Mouse (Mus musculus): ENCODE data around the gene Prrc2b. TPM values are rescaled to one million over a fixed set of nuclear protein-coding genes. Genes with fewer than 3 reads are reported as not detected.

Prrc2b gene
- polyA plus RNA-seq, 1 experiment from 2014 or later, result 33.6 TPM

- no peak for DNase-seq (ENCODE audit: low spot score)
Measured at GRCm38 (mm10) chr2:32182676-32183296, 31.9 kb downstream of the Prrc2b start.

- no peak for DNase-seq (ENCODE audit: low spot score)
Measured at GRCm38 (mm10) chr2:32187019-32187551, 36.2 kb downstream of the Prrc2b start.

DNA sequence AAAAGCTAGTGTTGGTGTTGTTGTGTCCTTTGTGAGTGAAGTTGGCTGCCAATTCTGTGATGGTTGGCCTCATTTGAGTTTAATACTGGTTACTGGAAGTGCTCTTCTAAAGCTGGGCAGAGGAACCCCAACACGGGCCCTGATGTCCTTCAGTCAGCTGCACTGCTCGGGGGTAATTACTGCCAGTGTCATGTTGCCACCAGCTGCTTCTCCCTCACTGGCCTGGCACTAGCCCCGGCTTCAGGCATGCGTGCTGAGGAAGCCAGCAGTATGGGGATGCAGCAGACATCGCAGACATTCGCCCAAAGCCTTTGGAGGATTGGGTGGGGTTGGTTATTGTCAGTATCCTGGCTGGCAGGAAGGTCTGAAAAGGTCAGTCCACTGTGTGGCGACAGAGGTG, 36.8 kb downstream of the Prrc2b start:
- no peak for DNase-seq (ENCODE audit: low spot score)

DNA sequence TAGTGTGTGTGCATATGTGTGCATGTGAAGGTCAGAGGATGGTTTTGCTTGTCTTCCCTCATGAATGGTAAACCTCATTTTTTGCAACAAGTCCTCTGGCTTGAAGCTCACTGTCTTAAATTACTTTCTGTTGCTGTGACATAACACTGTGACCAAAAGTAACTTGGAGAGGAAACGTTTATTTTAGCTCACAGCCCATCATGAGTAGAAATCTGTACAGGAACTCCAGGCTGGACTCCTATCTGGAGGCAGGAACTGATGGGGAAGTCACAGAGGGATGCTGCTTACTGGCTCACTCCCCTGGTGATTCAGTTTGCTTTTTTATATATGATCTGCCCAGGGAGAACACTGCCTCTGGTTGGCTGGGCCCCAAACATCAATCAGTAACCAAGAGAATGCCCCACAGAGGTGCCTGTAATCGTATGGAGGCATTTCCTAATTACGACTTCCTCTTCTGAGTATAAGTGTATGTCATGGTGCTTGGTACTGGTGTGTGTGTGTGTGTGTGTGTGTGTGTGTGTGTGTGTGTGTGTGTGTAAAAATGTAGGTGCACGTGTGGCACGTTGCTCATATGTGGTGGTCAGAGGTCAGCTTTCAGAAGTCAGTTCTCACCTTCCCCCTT, 38.3 kb downstream of the Prrc2b start:
- DNase-seq (ENCODE audit: low spot score), result no peak

GRCm38 (mm10) chr2:32190620-32191019, 39.7 kb downstream of the Prrc2b start:
- DNase-seq (ENCODE audit: low spot score), result no peak

GRCm38 (mm10) chr2:32191872-32192507, 41.1 kb downstream of the Prrc2b start:
- DNase-seq (ENCODE audit: low spot score), result peak; percentile 78

- no peak for DNase-seq (ENCODE audit: low spot score)
Measured at GRCm38 (mm10) chr2:32198977-32199376, 48.1 kb downstream of the Prrc2b start.

- no peak for DNase-seq (ENCODE audit: low spot score)
Measured at GRCm38 (mm10) chr2:32200033-32200432, 49.2 kb downstream of the Prrc2b start.

GRCm38 (mm10) chr2:32200712-32201111, 49.8 kb downstream of the Prrc2b start:
- no peak for DNase-seq (ENCODE audit: low spot score)

DNA sequence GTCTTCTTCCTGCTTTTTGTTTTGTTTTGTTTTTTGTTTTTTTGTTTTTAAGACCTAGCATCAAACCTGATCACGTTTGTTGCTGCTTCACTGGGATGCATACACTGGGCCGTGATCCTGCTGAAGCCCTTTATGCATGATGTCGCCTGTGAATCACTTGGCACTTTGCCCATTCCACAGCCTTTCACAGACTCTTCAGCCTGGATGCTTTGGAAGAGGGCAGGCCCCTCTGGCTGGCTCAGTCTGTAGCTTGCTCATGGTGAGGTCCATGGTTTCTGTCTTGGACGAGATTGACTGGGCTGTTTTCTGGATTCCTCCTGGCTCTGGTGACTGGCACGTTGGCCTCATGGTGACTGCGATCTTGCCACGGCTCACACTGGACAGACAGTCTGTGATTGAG, 50.6 kb downstream of the Prrc2b start:
- DNase-seq (ENCODE audit: low spot score), result no peak

DNA sequence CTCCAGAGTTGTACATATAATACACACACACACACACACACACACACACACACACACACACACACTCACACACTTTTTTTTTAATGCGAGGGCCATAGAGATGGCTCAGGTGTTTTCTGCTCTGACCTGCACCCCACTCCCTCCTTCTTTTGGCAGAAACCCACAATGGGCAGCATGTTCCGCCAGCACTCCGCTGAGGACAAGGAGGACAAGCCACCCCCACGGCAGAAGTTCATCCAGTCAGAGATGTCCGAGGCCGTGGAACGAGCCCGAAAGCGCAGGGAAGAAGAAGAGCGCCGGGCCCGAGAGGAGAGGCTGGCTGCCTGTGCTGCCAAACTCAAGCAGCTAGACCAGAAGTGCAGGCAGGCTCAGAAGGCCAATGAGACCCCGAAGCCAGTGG, 53.0 kb downstream of the Prrc2b start:
- no peak for DNase-seq (ENCODE audit: low spot score)

DNA sequence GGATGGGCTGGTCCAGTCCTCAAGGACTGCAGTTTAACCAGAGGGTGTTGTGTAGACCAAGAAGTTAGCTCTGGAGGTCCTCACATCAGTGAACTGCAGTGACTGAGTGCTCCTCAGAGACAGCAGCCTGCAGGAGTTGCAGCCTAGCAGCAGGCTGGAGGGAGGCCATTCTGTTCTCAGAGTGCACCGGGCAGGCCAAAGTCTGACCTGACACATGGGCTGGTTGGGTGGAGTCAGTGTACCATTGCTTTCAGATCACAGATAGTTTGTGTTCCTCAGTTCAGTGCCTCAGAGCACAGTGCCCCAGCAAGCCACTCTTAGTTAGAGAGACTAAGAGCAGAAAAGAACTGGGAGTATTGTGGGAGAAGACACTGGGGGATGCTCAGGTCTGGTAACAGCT, 56.8 kb downstream of the Prrc2b start:
- DNase-seq (ENCODE audit: low spot score), result no peak

- no peak for DNase-seq (ENCODE audit: low spot score)
Measured at GRCm38 (mm10) chr2:32211689-32212088, 60.8 kb downstream of the Prrc2b start.

DNA sequence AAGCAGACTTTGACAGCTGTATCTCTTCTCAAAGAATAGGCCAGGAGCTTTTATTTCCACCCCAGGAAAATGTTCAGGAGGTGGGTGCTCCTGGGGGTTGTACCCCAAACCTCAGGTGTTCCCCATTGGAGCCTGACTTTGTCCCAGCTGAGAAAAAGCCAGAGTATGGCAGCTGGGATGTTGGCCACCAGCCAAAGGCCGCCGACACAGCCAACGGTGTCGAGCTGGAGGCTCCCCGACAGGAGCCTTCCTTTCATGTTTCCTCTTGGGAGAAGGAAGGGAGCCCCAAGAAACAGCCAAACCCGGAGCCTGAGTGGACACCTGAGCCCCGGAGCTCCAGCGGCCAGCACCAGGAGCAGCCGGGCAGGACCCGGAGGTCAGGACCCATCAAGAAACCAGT, 62.1 kb downstream of the Prrc2b start:
- DNase-seq (ENCODE audit: low spot score), result no peak

- no peak for DNase-seq (ENCODE audit: low spot score)
Measured at GRCm38 (mm10) chr2:32215576-32215975, 64.7 kb downstream of the Prrc2b start.

GRCm38 (mm10) chr2:32216506-32216905, 65.6 kb downstream of the Prrc2b start:
- no peak for DNase-seq (ENCODE audit: low spot score)

- DNase-seq (ENCODE audit: low spot score), result no peak
Measured at GRCm38 (mm10) chr2:32217656-32218055, 66.8 kb downstream of the Prrc2b start.

- DNase-seq (ENCODE audit: low spot score), result no peak
Measured at GRCm38 (mm10) chr2:32218113-32218512, 67.2 kb downstream of the Prrc2b start.

DNA sequence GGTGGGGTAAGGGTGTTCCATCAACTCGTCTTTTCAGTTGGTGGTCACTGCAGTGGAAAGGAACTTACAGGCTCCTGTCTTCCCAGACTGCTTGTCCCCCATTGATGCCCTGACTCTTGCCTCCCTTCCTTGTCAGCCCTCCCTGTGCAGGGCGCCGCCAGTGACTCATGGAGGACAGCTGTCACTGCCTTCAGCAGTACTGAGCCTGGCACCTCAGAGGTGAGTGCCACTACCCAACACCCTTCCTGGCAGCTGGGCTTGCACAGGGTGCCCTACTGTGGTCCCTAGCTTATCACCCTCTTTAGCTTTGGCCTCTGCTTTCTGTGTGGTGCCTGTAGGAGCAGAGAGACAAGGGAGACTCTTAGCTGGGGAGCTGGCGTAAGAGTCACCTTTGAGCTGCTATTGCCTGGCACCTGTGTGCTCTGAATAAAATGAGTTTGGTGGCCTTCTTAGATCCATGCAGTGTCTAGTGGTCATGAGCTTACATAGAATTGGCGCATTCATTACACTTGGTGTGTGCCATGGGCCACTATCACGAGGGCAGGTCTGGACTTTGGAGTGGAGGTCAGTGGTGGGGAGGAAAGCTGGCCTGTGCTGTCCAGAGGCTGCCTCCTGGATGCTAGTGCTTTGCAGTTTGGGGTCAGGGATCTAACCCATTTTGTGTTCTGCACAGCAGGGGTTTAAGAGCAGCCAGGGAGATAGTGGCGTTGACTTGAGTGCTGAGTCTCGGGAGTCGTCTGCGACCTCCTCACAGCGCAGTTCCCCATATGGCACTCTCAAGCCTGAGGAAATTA, 67.9 kb downstream of the Prrc2b start:
- no peak for DNase-seq (ENCODE audit: low spot score)

- DNase-seq (ENCODE audit: low spot score), result no peak
Measured at GRCm38 (mm10) chr2:32219501-32219900, 68.6 kb downstream of the Prrc2b start.

DNA sequence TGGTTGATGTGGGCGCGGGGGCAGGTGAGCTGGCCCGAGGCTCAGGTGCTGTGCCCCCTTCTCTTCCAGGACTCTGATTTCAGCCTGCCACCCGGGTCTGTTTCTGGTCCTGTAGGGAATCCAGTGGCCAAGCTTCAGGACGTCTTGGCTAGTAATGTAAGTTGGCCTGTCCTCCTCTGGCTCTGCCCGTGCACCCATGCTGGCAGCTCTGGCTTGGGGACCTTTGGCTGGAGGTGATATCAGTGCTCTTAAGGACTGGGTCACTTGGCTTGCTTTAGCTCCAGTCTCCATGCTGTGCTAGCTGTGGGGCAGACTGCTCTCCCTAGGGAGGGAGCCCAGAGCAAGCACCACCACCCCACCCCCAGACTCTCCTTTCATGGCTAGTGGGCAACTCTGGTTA, 69.1 kb downstream of the Prrc2b start:
- DNase-seq (ENCODE audit: low spot score), result no peak

DNA sequence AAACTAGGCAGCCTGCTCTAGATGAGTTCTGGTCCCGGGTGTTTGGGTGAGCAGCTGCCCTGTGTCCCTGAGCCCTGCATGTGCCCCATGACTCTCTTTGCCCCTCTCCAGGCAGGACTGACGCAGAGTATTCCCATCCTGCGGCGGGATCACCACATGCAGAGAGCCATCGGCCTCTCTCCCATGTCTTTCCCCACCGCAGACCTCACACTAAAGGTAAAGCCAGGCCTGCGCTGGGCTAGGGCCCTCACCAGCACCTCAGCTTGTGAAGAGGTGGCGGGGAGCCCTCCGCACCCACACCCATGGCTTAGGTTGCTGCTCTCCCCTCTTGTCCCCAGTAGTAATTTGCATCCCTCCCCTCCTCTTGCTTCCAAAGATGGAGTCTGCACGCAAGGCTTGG, 70.1 kb downstream of the Prrc2b start:
- no peak for DNase-seq (ENCODE audit: low spot score)
